Mouse (Mus musculus) ES-Bruce4 (cell line): ENCODE measurements around the gene 1700018F24Rik.

Experiments used
- CTCF ChIP-seq: IDR thresholded peaks from one replicate; pipeline ENCODE4 v1.8.1; 2011; ENCODE audit warnings: low read depth, low read length
- EP300 ChIP-seq: IDR thresholded peaks from 2 replicates; pipeline ENCODE4 v1.6.1; 2011; ENCODE audit warnings: low read depth, low read length; ENCODE audit not compliant: insufficient read depth
- POLR2A ChIP-seq: IDR thresholded peaks from one replicate; pipeline ENCODE4 v1.8.1; 2011; ENCODE audit warnings: low read length; ENCODE audit not compliant: insufficient read depth

- TF ChIP-seq CTCF (no peak), EP300 (no peak), POLR2A (no peak)
Observed at GRCm38 (mm10) chr5:145057907-145058306, 15.1 kb downstream of the 1700018F24Rik start.
